Comparison of ENCODE assay signal across 8 mouse cellular contexts in genomic region chr12:76367096-76367995, GRCm38 (mm10). TPM values are rescaled to one million over a fixed set of nuclear protein-coding genes. Genes with fewer than 3 reads are reported as not detected.
DNase-seq lines count a peak whose midpoint lies in the region; ATAC-seq and TF ChIP-seq lines count a peak whose summit lies in the region.

No protein-coding gene starts in this region.

- H3K9me3 ChIP-seq in hindbrain, embryonic 11.5 days (ENCODE audit: control insufficient read depth, low read length), result no peaks in the 10 kb centered on the region
- H3K9me3 ChIP-seq in limb, embryonic 14.5 days (ENCODE audit: control insufficient read depth, low read length), result no peaks in the 10 kb centered on the region

- TF ChIP-seq CTCF in olfactory bulb, adult 2 months (IDR thresholded peaks at IDR 0.05; ENCODE audit: insufficient read depth, low read depth, low read length), result no peak

- WGBS in hindbrain, embryonic 11.5 days, result 29% methylated on average over 14 of the region's 14 CpGs
- WGBS in limb, embryonic 14.5 days, result 14% methylated on average over 14 of the region's 14 CpGs
- 36% methylated on average over 14 of the region's 14 CpGs for WGBS in olfactory bulb, adult 2 months

- peak; percentile 43 to 48 for DNase-seq in heart, adult 18-20 months
- no peak for DNase-seq in heart, postnatal 25 days (ENCODE audit: low spot score)
- peak; percentile 64 for DNase-seq in Muller cell, postnatal 12 days (ENCODE audit: inconsistent ontology term)
- DNase-seq in embryo, embryonic 11 days, result peak; percentile 71
- peak; percentile 32 for DNase-seq in hindbrain, embryonic 11.5 days (ENCODE audit: low spot score)
- DNase-seq in limb, embryonic 14.5 days (ENCODE audit: low spot score), result peak; percentile 48
- DNase-seq in ovary, postnatal 36 days (ENCODE audit: low spot score), result no peak

- no peaks in the 10 kb centered on the region for H3K27me3 ChIP-seq in hindbrain, embryonic 11.5 days (ENCODE audit: control insufficient read depth, insufficient read depth, low read length)
- no peaks in the 10 kb centered on the region for H3K27me3 ChIP-seq in limb, embryonic 14.5 days (ENCODE audit: control insufficient read depth, insufficient read depth, low read length)

- H3K4me1 ChIP-seq in hindbrain, embryonic 11.5 days (replicated peaks; ENCODE audit: control insufficient read depth, insufficient read depth, low read length), result peaks cover 11% of the 10 kb centered on the region
- peaks cover 26% of the 10 kb centered on the region for H3K4me1 ChIP-seq in limb, embryonic 14.5 days (ENCODE audit: control insufficient read depth, insufficient read depth, low read length)
- H3K4me1 ChIP-seq in olfactory bulb, adult 2 months (ENCODE audit: control insufficient read depth, insufficient read depth, low read length), result peaks cover 6% of the 10 kb centered on the region

- 0 out of 2 replicates have a peak overlapping the region, but pooled peaks have one; percentile 17 for H3K27ac ChIP-seq in hindbrain, embryonic 11.5 days (ENCODE audit: low read depth, low read length)
- peak overlapping the region; percentile 52 for H3K27ac ChIP-seq in limb, embryonic 14.5 days (replicated peaks; ENCODE audit: low read depth, low read length)
- no peak overlapping the region for H3K27ac ChIP-seq in olfactory bulb, adult 2 months (ENCODE audit: insufficient read depth, low read depth, low read length)

- H3K36me3 ChIP-seq in hindbrain, embryonic 11.5 days (ENCODE audit: control insufficient read depth, insufficient read depth, low read length), result no peaks in the 10 kb centered on the region
- H3K36me3 ChIP-seq in limb, embryonic 14.5 days (ENCODE audit: control insufficient read depth, insufficient read depth, low read length), result 0 out of 2 replicates have a peak, but pooled peaks cover 7% of the 10 kb centered on the region

- H3K4me2 ChIP-seq in hindbrain, embryonic 11.5 days (replicated peaks; ENCODE audit: low read depth, low read length), result peak overlapping the region; percentile 89
- peak overlapping the region; percentile 83 for H3K4me2 ChIP-seq in limb, embryonic 14.5 days (replicated peaks; ENCODE audit: low read depth, low read length, severe bottlenecking)

- H3K9ac ChIP-seq in hindbrain, embryonic 11.5 days (ENCODE audit: low read depth, low read length), result no peak overlapping the region; the same call in 1 of the 2 replicates
- H3K9ac ChIP-seq in limb, embryonic 14.5 days (ENCODE audit: low read depth, low read length, severe bottlenecking), result peak overlapping the region; percentile 99; the same call in 1 of the 2 replicates

- ATAC-seq in hindbrain, embryonic 11.5 days (ENCODE audit: low FRiP score), result no peak
- no peak for ATAC-seq in limb, embryonic 14.5 days (ENCODE audit: low FRiP score, low read depth)

- no peak for TF ChIP-seq POLR2A in limb, embryonic 14.5 days (IDR thresholded peaks at IDR 0.05; ENCODE audit: borderline replicate concordance, extremely low read depth, insufficient read depth, insufficient read length)
- no peak for TF ChIP-seq POLR2A in olfactory bulb, adult 2 months (IDR thresholded peaks at IDR 0.05; ENCODE audit: insufficient read depth, low read depth, low read length)

- H3K4me3 ChIP-seq in hindbrain, embryonic 11.5 days (ENCODE audit: low read depth, low read length), result 0 out of 2 replicates have a peak overlapping the region, but pooled peaks have one; percentile 8
- peak overlapping the region; percentile 96 for H3K4me3 ChIP-seq in limb, embryonic 14.5 days (replicated peaks; ENCODE audit: low read length)
- peak overlapping the region; percentile 10; the same call in 1 of the 2 replicates for H3K4me3 ChIP-seq in olfactory bulb, adult 2 months (ENCODE audit: insufficient read depth, low read depth, low read length)

- intact Hi-C loops in heart, postnatal 25 days (cut with DNase I), result no loop called here

RNA-seq across cellular contexts. Expression of gene Zbtb25, which starts 2.1 kb away (rescaled TPM):
- 1 to 10 TPM; 5.2 to 5.8 TPM for total RNA-seq in heart, adult 18-20 months (2021)
- 1 to 10 TPM; 6.7 to 7.8 TPM for total RNA-seq in heart, postnatal 25 days (2021)
- polyA plus RNA-seq in hindbrain, embryonic 11.5 days (2014; fragmentation: Nextera tagmentation; extraction: Ambion mirVana), result 19.2 and 19.7 TPM in 2 replicates
- 24.1 and 27.2 TPM in 2 replicates for polyA plus RNA-seq in limb, embryonic 14.5 days (2012; rRNA removed)
- polyA plus RNA-seq in limb, embryonic 14.5 days (2014; fragmentation: Nextera tagmentation; extraction: Ambion mirVana), result 21.4 and 23.9 TPM in 2 replicates
- not detected in 2 replicates for polyA plus RNA-seq in olfactory bulb, adult 2 months (2012; ENCODE audit: insufficient read depth, insufficient read length, low replicate concordance, missing spikeins)

RNA-seq across cellular contexts. Expression of gene Zbtb1, which starts 2.7 kb away (rescaled TPM):
- total RNA-seq in heart, adult 18-20 months (2021), result 1 to 10 TPM; 2.9 to 3.0 TPM
- 1 to 10 TPM; 3.5 to 4.2 TPM for total RNA-seq in heart, postnatal 25 days (2021)
- 8.2 and 8.3 TPM in 2 replicates for polyA plus RNA-seq in hindbrain, embryonic 11.5 days (2014; fragmentation: Nextera tagmentation; extraction: Ambion mirVana)
- 6.2 and 6.9 TPM in 2 replicates for polyA plus RNA-seq in limb, embryonic 14.5 days (2012; rRNA removed)
- polyA plus RNA-seq in limb, embryonic 14.5 days (2014; fragmentation: Nextera tagmentation; extraction: Ambion mirVana), result 9.4 and 10.5 TPM in 2 replicates
- not detected in 2 replicates for polyA plus RNA-seq in olfactory bulb, adult 2 months (2012; ENCODE audit: insufficient read depth, insufficient read length, low replicate concordance, missing spikeins)

RNA-seq across cellular contexts. Expression of gene Hspa2, which starts 36.6 kb away (rescaled TPM):
- 1 to 10 TPM; 5.4 to 6.2 TPM for total RNA-seq in heart, adult 18-20 months (2021)
- total RNA-seq in heart, postnatal 25 days (2021), result 1 to 10 TPM; 6.0 to 7.0 TPM
- 8.1 and 11.2 TPM in 2 replicates for polyA plus RNA-seq in hindbrain, embryonic 11.5 days (2014; fragmentation: Nextera tagmentation; extraction: Ambion mirVana)
- 5.1 and 6.7 TPM in 2 replicates for polyA plus RNA-seq in limb, embryonic 14.5 days (2012; rRNA removed)
- 7.7 and 8.3 TPM in 2 replicates for polyA plus RNA-seq in limb, embryonic 14.5 days (2014; fragmentation: Nextera tagmentation; extraction: Ambion mirVana)
- not detected in 2 replicates for polyA plus RNA-seq in olfactory bulb, adult 2 months (2012; ENCODE audit: insufficient read depth, insufficient read length, low replicate concordance, missing spikeins)

RNA-seq across cellular contexts. Expression of gene Akap5, which starts 42.7 kb away (rescaled TPM):
- under 1 TPM; 0.46 to 0.52 TPM for total RNA-seq in heart, adult 18-20 months (2021)
- 1 to 10 TPM; 2.1 to 2.7 TPM for total RNA-seq in heart, postnatal 25 days (2021)
- polyA plus RNA-seq in hindbrain, embryonic 11.5 days (2014; fragmentation: Nextera tagmentation; extraction: Ambion mirVana), result 4.0 and 5.4 TPM in 2 replicates
- 1.1 and 1.6 TPM in 2 replicates for polyA plus RNA-seq in limb, embryonic 14.5 days (2012; rRNA removed)
- polyA plus RNA-seq in limb, embryonic 14.5 days (2014; fragmentation: Nextera tagmentation; extraction: Ambion mirVana), result 1.0 and 1.5 TPM in 2 replicates
- polyA plus RNA-seq in olfactory bulb, adult 2 months (2012; ENCODE audit: insufficient read depth, insufficient read length, low replicate concordance, missing spikeins), result not detected in 2 replicates

RNA-seq across cellular contexts. Expression of gene Ppp1r36, which starts 50.0 kb away (rescaled TPM):
- under 1 TPM in 1 of 2 experiments, not detected in 1; 0.18 TPM for total RNA-seq in heart, adult 18-20 months (2021)
- total RNA-seq in heart, postnatal 25 days (2021), result not detected
- 1.9 and 2.3 TPM in 2 replicates for polyA plus RNA-seq in hindbrain, embryonic 11.5 days (2014; fragmentation: Nextera tagmentation; extraction: Ambion mirVana)
- 2.1 and 4.2 TPM in 2 replicates for polyA plus RNA-seq in limb, embryonic 14.5 days (2012; rRNA removed)
- polyA plus RNA-seq in limb, embryonic 14.5 days (2014; fragmentation: Nextera tagmentation; extraction: Ambion mirVana), result 3.1 and 5.3 TPM in 2 replicates
- polyA plus RNA-seq in olfactory bulb, adult 2 months (2012; ENCODE audit: insufficient read depth, insufficient read length, low replicate concordance, missing spikeins), result not detected in 2 replicates

Comparison
In these comparisons a context has a peak if more than half of its experiments do, and no peak if none do; other contexts are left out.
1. DNase-seq: peak in heart, adult 18-20 months (2 of 2), Muller cell, postnatal 12 days (single experiment), embryo, embryonic 11 days (single experiment), hindbrain, embryonic 11.5 days (single experiment) and limb, embryonic 14.5 days (single experiment); none in heart, postnatal 25 days (single experiment) and ovary, postnatal 36 days (single experiment).
2. H3K4me3 ChIP-seq: peak in every context shown above with its lines; median percentile 96 in limb, embryonic 14.5 days; 10 in olfactory bulb, adult 2 months; 8 in hindbrain, embryonic 11.5 days.